Mouse (Mus musculus): ENCODE data around the gene Fxyd3.

- no peak; the same call in 1 of the 2 replicates for TF ChIP-seq CTCF (IDR thresholded peaks at IDR 0.05; ENCODE audit: borderline replicate concordance, insufficient read depth, low read length)
- TF ChIP-seq POLR2A (IDR thresholded peaks at IDR 0.05; ENCODE audit: low read depth, low read length): no peak
These were observed 1.5 kb upstream of the Fxyd3 start for GRCm38 (mm10) chr7:31077885-31078445.
